Mouse (Mus musculus) left cerebral cortex, adult 2 months (tissue): ENCODE measurements around the gene Ccdc40. TPM values are rescaled to one million over a fixed set of nuclear protein-coding genes. Genes with fewer than 3 reads are reported as not detected.

Experiments
- DNase-seq, 2 experiments: peaks; one replicate each; pipeline ENCODE4 v3.0.0; 2021 to 2022; ENCODE audit warnings: low spot score in 2 of 2, mixed read lengths in 1 of 2; ENCODE audit errors: extremely low spot score in 1 of 2
- H3K27ac ChIP-seq: fragments of 200-600 bp; 2 replicates; pipeline ENCODE4 v1.8.1; 2022
- H3K4me3 ChIP-seq: fragments of 200-600 bp; 2 replicates; pipeline ENCODE4 v1.8.1; 2022
- CTCF ChIP-seq: fragments of 200-600 bp; IDR thresholded peaks from 2 replicates; pipeline ENCODE4 v1.8.1; 2022; ENCODE audit warnings: antibody characterized with exemption, mild to moderate bottlenecking, moderate library complexity
- intact Hi-C: fragments of 180-260 bp; cut with DNase I; formaldehyde crosslinking; loops from one replicate; pipeline ENCODE4 v1.15.1; 2025
- total RNA-seq, 2 experiments: library from RNA; stranded (reverse); gene quantifications; 2 replicates each; pipeline ENCODE4 v1.2.3; 2021

Gene Ccdc40
- total RNA-seq, 2 experiments from 2014 or later, result 1.3 to 1.5 TPM

DNA sequence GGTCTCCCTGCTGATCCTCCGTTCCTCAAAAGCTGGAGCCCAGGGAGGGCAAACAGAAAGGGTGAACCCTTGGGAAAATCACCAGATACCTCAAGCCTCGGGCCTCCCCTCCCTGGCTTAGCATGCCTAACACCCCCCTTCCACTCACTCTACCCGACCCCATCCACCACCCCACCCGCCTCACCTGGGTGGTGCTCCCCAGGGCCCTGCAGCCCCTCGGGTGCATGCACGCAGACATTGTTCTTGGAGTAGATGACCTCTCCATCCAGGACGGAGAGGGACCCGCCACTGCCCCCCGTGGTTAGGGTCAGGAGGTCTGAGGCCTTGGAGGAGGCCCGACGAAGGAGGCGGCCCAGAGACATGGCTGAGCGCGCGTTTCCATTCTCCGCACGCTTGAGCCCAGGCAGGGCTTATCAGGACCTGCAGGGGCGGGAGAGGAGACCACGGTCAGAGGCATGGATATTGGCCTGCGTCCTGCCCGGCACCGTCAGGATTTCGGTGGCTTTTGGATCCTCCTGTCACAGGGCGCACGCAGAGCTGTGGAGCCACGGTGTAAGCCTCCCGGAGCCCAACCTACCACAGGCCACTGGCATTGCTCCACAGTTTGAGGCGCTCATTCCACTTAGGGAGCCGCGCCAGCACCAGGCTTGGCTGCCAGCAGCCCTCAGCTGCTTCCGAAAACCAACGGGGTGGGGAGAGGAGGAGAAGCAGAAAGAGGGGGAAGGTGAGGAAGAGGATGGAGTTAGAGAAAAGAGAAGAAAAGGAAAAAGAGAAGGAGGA is 17.9 kb upstream of the Ccdc40 start:
- intact Hi-C loops, result no loop called here
- H3K27ac ChIP-seq, result no peak overlapping the region
- no peak for TF ChIP-seq CTCF
- DNase-seq, result peak; percentile 62 to 72
- H3K4me3 ChIP-seq, result peak overlapping the region; percentile 13; the same call in 1 of the 2 replicates

DNA sequence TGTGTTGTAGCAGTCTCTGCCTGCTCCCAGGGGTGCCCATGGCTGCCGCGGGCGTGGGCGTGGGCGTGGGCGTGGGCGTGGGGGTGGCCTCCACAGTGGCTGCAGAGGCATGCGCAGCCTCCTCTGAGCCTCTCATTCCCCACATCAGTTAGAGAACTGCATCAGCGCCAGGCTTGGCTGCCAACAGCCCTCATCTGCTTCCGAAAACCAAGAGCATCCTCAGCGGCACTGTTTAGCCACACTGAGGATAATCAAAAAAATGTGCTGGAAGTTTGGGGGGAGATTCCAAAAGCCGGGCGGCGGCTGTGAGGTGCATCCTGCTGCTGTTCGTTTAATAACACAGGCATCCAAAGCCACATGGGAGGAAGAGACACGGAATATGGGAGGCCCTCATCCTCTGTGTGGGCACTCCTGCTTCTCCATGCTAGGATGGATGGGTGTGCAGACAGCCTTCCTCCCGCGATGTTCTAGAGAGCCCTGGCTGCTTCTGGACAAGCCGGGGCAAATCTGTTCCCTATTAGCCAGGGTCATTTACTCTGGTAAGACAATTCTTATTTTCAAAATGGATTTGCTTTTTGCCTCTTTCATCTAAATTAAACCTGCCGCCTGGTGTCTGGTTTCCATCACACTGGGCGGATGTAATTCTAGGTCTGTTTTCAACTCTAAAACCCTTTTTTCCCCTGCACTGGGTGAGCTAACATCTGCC is 16.6 kb upstream of the Ccdc40 start:
- peak in 1 of 2 experiments; percentile 32 for DNase-seq
- Histone ChIP-seq H3K4me3 (no peak overlapping the region), H3K27ac (no peak overlapping the region)
- intact Hi-C loops, result no loop called here
- no peak for TF ChIP-seq CTCF

DNA sequence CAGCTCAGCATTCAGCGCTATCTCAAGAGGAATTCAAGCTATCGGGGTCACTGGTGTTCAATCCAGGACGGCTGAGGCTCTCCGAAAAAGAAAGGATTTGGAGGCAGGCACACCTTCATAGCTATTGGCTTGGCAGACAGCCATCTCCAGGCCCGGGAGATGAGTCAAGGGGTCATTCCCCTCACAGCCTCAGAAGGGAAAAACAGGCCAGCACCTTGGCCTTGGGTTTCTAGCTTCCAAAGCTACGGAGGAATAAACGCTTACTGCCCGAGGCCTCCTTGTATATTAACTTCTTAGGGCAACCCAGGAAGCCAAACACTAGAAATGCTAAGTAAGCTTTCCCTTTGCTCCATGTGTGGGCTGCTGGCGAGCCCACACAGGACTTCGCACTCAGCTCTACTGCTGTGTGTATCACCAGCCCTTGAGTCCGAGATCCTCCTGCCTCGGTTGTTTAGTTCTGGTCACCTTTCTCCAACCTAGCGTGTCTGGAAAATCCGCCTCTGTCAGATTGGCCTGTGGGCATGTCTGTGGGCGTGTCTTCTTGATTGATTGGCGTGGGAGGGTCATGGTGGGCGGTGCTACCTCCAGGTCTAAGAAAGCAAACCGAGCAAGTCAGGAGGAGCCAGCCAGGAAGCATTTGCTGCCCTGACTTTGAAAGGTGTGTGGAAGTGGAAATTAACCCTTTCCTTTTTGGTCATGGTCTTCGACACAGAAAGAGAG is 15.0 kb upstream of the Ccdc40 start:
- TF ChIP-seq CTCF, result no peak
- Histone ChIP-seq H3K4me3 (no peak overlapping the region), H3K27ac (no peak overlapping the region)
- no peak for DNase-seq
- intact Hi-C loops, result no loop called here

DNA sequence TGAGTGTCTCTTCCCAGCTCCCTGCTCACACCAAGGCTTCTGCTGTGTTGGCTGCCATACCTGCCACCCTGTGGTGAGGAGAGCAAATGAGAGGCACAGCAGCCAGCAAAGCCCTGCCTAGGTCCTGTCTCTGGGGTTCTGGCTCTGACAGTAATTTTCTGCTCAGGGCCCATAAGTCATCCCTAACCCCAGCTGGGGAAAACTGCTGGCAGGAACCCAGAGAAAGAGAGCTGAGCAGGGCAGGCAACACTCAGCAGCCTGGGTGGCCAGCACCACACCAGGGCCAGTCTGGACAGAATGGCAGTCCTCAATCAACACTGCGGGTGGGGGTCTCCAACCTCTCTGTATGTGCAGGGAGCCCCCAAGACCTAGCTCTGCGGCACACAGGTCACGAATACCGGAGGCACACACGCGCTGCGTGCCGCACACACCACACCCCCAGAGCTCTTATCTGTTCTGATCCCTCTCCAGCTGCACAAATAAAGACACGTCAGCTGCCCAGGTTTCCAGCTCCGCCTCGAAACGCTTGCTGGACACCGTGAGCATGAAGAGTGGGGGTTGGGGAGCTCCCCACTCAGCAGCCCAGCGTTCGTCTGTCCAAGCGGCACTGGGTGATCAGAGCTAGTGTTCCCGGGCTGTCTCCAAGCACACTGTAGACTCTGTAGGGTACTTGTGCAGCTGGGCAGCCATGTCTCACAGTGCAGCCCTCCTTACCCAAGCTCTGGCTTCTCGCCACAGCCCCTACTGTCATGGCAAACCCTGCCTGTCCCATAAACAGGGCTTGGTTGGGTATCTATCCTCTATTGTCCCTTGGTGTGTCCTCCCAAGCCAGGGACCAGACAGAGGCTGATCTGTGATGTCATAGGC is 13.1 kb upstream of the Ccdc40 start:
- no peak for DNase-seq
- intact Hi-C loops, result no loop called here
- no peak; the same call in none of the 2 replicates for TF ChIP-seq CTCF
- Histone ChIP-seq H3K27ac (peak overlapping the region; percentile 69), H3K4me3 (no peak overlapping the region; the same call in 1 of the 2 replicates)

- no peak overlapping the region for H3K4me3 ChIP-seq
These were observed 12.4 kb upstream of the Ccdc40 start for GRCm38 (mm10) chr11:119215905-119216507.

DNA sequence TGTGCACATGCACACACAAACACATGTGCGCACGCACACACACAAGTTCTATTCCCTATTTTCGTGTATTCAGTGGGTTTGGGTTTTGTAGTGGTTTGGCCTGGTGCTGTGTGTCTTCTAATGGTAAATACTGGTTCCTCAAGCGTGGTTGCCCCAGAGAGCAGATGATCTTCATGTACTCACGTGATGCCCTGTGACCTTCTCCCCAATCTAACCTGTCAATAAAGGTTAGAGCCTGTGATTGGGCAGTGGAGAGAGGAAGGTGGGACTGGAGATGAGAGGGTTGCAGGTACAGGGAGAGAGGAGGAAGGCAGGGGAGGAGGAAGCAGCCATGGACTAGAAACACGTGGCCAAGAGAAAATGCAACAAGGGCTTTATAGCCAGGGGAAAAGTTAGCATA is 10.5 kb upstream of the Ccdc40 start:
- DNase-seq, result no peak
- intact Hi-C loops, result no loop called here
- Histone ChIP-seq H3K27ac (no peak overlapping the region), H3K4me3 (no peak overlapping the region)
- no peak for TF ChIP-seq CTCF

More at GRCm38 (mm10) chr11:119215905-119216507, 12.4 kb upstream of the Ccdc40 start:
- H3K27ac ChIP-seq, result peak overlapping the region; percentile 69; the same call in 1 of the 2 replicates
- no peak for TF ChIP-seq CTCF
- intact Hi-C loops, result no loop called here
- DNase-seq, result no peak

DNA sequence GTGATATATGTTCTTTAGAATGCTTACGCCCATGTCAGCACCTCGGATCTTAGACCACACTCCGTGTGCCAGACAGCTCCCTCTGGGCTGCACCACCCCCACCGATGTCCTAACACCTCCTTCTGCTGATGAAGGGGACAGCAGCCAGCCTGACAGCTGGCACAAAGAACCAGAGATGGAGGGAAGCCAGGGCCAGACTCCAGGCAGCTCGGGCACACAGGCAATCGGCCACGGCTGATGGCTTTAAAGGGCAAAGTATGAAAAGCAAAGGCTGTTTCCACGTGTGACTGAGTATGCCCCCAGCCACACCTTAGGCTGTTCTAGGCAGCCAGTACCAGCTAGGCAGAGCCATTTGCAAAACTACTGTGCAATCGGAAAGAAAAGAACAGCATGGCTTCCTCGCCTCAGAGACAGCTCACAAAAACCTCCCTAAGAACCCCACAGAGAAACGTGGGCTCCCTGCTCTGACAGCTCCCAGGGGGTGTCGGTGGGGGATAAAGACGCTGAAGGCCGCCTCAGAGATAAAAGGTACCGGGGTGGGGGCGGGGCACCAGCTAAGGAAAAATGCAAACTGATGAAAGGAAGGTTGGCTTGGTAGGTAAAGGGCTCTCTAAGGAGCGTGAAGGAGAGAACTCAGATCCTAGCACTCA is 8.4 kb upstream of the Ccdc40 start:
- H3K27ac ChIP-seq, result no peak overlapping the region; the same call in 1 of the 2 replicates
- peak overlapping the region; percentile 3; the same call in 1 of the 2 replicates for H3K4me3 ChIP-seq
- intact Hi-C loops, result no loop called here
- no peak; the same call in 1 of the 2 replicates for TF ChIP-seq CTCF
- DNase-seq, result peak; percentile 56 to 67

DNA sequence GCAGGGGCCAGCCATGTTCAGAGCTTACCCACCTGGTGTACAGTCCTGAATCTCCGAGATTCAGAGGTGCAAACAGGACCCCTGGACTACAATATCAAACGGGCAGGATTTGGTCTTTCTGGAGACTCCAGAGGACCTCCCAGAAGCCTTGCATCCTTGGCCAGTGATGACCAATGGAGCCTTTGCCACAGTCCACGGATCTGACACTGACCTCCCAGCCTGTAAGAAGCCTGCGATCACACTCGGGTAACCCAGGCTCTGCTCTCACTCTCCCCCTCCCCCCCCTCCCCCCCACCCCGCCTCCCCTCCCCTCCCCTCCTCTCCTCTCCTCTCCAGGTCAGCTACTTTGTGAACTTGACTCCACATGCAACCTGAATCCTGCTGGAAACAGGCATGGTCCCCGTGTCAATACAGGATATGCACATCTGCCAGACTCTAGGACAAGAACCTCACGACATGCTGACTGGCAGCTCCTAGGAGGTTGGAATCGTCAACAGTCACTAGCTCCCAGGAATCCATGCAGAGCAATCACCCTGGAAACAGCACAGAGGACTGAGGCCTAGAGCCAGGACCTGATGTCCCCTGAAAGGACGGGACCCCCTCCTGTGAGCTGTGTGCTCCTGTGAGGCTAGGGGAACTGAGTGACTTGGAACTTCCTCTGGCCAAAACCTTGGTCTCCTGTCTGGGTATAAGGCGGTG is 6.4 kb upstream of the Ccdc40 start:
- intact Hi-C loops, result no loop called here
- DNase-seq, result no peak
- Histone ChIP-seq H3K27ac (no peak overlapping the region), H3K4me3 (no peak overlapping the region)
- no peak for TF ChIP-seq CTCF

DNA sequence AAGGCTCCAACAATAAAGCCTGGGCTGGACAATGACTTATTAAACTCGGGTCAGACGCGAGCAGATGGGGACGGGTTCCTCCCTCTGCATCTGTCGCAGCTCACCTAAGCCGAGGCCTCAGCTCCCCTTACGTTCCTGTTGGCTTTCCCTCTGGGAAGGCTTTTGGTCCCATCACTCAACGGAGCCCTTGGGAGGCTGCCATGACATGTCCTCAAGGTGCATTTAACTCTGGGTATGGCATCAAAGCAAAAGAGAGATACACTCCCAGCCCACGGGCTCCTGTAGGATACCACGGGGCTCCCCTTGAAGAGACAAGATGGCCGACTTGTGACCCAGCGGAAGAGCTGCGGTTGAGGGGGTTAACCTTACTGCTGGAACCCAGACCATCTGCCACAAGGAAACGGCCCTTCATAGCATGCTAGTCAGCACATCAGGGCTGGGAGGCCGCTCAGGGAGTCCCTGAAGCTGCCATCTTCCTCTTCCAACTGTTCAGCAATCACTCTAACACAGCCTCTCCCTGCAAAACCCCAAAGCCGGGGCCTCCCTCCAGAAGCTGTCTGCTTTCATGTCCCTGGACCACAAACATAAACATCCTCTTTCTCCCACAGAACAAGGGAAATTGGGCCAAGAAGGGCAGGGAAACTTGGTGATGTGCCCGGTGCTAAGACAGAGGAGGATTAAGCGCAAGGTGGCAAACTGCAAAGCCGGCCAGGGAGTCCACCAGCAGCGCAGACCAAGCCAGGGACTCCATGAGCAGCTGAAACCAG is 5.1 kb upstream of the Ccdc40 start:
- TF ChIP-seq CTCF, result no peak
- no peak for DNase-seq

More for the DNA sequence above, 5.1 kb upstream of the Ccdc40 start:
- no peak overlapping the region for H3K4me3 ChIP-seq
- intact Hi-C loops, result no loop called here
- H3K27ac ChIP-seq, result no peak overlapping the region
